Mouse (Mus musculus) R1 (cell line): ENCODE data around the gene Iqca.

Source experiments
- DNase-seq: peaks from one replicate; pipeline ENCODE4 v3.0.0-alpha.2; 2018; ENCODE audit warnings: low read depth, low spot score

The Iqca gene

DNA sequence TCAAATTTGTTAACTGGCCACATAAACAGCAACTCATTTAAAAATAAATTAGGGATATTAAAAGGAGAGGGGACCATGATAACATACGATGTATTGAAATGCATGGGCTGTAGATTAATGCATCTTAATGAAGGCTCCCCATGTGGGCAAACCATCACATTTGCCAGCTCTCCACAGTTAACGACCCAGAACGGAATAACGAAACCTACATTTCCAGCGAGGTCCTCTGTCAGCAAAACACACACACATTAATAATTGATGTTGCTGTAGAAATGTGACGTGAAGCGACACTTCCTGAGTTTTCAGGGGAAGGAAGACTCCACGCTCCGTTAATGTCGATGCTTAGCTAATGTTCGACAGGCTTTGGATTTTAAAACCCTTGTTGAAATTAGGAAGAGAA, 20.8 kb downstream of the Iqca start:
- no peak for DNase-seq

- DNase-seq = no peak
Observed at GRCm38 (mm10) chr1:90131982-90132381, 21.2 kb downstream of the Iqca start.

- no peak for DNase-seq
Observed at GRCm38 (mm10) chr1:90124561-90124960, 28.6 kb downstream of the Iqca start.

- DNase-seq = no peak
Observed at GRCm38 (mm10) chr1:90120706-90121105, 32.5 kb downstream of the Iqca start.

GRCm38 (mm10) chr1:90119214-90119613, 34.0 kb downstream of the Iqca start:
- DNase-seq = no peak

DNA sequence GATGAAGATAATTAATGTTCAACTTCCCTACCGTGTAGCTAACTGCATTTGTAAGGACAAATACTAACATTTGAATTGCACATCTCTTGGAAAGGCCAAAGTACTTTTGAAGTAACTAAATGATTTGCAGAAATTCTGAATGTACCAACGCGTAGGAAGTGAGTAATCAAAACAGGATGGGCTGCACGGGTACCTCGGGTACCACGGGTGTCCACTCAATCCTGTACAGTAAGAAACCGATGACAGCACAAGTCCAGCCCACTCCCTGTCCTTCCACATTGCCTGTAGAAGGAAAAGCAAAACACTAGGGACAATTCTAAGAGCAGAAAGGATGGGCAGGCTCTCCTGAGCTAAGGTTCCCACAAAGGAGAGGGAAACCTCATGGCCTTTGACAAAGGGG, 36.0 kb downstream of the Iqca start:
- no peak for DNase-seq

DNA sequence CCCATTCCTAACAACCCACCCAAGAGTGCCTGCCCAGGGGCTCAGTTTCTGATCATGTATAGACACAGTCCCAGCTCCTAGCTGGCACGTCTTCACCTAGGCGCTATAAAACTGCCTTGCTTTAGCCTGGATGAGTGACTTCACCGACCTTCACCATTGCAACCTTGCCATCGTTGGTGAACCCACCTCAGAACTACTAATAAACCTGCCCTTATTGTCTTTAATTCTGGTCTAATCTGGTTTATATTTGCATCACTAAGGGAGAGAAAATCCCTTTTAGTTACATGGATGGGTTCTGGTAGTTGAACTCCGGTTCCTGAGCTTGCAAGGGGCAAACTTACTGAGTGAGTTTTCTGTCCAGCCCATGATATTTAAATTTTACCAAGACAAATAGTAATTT, 38.6 kb downstream of the Iqca start:
- peak; percentile 57 for DNase-seq

DNA sequence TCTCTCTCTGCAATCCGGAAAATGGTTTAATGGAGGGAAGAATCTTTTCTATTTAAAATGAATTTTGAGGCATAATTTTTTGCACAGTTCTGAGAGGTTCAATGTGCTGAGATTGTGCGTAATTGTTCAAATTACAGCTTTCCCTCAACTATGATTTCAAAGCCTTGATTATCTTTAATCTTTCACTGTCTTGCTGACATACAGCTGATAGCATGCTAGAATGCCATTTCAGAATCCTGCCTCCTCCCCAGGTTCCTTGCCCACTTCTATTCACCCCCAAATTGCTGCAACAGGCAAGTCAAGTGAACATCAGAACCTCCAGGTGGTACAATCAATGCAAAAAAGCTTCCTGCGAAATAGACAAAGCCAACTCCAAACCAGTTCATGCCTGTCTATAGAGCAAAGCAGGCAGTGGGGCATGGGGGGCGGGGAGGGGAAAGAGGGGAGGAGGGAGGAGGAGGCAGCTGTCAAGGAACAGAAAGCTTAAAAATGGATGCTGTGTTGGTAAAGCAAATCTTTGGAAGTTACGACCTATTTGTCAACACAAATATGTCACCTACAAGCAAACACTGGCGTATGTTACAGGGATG, 39.5 kb downstream of the Iqca start:
- no peak for DNase-seq

- no peak for DNase-seq
Observed at GRCm38 (mm10) chr1:90112669-90113068, 40.5 kb downstream of the Iqca start.

GRCm38 (mm10) chr1:90111198-90111839, 41.9 kb downstream of the Iqca start:
- no peak for DNase-seq

DNA sequence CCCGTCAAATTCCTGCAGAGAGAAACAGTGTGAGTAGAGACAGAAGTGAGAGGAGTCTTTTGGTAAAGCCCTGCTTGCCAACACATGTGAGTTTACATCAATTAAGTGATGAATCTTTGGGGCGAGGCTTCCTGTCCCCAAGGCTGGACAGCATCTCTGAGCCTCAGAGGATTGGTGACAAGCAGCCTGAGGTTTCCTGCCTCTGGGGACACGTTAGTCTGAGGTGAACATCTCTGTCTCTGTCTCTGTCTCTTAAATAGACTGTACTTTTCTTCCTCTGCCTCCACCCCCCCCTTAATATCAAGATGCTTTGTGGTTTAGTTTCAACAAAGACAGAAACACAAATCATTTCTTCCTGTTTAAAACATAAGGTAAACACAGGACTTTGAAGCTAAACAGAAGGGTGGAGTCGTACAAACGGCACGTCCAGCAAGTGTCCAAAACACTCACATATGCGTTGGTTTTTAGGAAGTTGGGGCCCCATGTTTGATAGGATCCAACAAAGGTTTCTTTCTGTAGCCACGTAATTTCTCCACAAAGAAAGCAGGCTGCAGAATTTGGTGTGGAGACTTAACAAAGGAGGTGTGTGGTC, 49.2 kb downstream of the Iqca start:
- no peak for DNase-seq

- DNase-seq = no peak
Observed at GRCm38 (mm10) chr1:90100360-90101232, 52.6 kb downstream of the Iqca start.

DNA sequence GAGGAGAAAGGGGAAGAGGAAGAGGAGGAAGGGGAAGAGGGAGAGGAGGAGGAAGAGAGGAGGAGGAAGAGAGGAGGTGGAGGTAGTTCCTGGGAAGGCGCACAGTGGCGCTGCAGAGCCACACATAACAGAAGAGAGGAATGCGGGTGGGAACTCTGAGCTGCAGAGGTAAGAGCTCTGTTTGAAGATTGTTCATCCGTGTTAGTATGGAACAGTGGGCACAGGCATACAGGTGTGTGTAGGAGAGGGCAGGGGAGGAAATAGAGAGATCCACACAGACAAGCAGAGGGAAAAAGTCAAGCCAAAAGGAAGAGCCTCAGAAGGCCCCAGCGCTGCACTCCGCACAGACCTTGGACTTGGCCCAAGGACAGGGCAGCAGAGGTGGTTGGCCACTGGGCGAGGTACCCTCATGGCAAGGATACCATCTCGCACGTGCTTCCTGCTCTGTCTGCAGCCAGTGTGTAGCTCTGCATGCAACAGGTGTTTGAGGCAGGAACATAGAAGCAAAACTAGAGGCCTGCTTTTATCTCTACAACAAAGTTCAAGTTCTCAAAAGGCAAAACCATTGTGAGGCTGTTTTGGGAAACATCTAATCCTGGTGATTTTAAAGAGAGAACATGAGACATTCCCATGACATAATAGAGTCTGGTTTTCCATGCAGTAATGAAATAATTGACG, 60.2 kb downstream of the Iqca start:
- DNase-seq = no peak

GRCm38 (mm10) chr1:90088192-90088990, 64.8 kb downstream of the Iqca start:
- DNase-seq = no peak

- DNase-seq = no peak
Observed at GRCm38 (mm10) chr1:90086461-90086860, 66.7 kb downstream of the Iqca start.

DNA sequence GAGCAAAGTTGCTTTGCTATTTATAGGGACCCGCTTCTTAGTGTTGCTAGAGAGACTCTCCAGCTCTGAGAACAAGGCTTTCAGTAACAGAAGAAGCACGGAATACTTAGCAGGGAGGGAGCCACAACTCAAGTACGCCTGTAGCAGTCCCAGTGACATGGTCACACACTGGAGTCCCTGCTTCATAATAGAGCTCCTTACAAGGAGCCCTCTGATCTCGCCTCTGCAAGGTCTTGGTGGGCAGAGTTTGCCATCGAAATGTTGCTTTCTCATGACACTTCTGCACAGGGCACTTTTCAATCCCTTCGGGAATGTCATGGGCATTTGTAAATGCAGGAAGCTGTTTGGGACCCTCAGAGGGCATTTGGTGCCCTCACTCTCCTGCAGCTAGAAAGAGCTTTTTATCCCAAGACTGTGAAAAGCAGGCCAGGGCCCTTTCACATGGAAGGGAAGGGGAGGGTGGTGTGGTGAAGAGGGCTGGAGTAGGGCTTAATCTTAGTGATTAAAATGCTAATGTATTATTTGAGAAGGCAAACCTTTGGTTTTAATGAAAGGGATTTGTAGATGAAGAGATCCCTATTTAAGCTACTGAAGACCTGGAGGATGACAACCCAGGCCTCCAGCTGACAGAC, 67.6 kb downstream of the Iqca start:
- DNase-seq = no peak

DNA sequence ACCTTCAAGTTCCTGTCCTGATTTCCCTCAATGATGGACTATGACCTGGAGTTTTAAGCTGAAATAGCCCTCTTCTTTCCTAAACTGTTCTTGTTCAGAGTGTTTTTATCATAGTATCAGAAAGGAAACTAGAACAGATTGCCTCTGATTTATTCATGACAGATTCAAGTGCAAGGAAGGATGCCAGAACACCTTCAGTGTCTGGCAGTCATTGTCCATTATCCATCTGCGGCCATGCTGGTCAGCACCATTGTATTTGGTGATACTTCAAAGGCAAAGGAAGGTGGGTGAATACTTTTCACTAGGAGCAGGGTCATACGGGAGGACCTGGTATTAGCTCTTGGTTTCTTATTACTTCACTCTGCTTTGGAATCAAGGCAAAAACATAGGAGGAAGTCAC, 76.9 kb downstream of the Iqca start:
- no peak for DNase-seq

GRCm38 (mm10) chr1:90074779-90075178, 78.4 kb downstream of the Iqca start:
- no peak for DNase-seq

GRCm38 (mm10) chr1:90071812-90072580, 81.2 kb downstream of the Iqca start:
- no peak for DNase-seq

DNA sequence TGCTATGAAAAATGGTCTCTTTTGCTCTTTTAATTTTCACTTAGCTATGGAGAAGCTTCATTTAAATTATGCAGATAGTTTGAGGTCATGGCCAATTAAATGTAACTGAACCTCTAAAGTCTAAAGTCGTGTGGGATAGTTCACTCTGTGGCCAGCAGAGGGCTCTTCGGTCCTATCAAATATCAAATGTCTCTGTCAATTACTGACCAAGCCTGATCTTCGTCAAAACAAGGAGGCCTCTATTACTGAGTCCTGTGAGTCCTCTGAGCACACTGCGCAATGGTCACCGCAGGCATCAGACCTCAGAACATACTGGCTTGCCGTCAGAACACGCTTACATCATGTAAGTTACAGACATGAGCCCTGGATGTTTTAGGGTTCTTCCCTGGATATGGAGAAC, 92.6 kb downstream of the Iqca start:
- peak; percentile 60 for DNase-seq
